Comparison of ENCODE assay signal across 16 mouse cellular contexts in genomic region chr1:191639200-191639807, GRCm38 (mm10).
DNase-seq lines count a peak whose midpoint lies in the region; ATAC-seq and TF ChIP-seq lines count a peak whose summit lies in the region.
"Had no signal": no experiment of that assay in that cellular context is flagged by ENCODE, and none has a peak within 500 bp of the region (broad histone marks: within the 10 kb centered on the region; RNA-seq: fewer than 3 reads in every experiment).

No protein-coding gene starts in this region.

- intact Hi-C loops in left cerebral cortex, postnatal 4 days (cut with DNase I) = no loop called here
- intact Hi-C loops in heart, postnatal 10 days (cut with DNase I) = no loop called here

- no peak for TF ChIP-seq CTCF in intestine, postnatal 0 days (IDR thresholded peaks at IDR 0.05; ENCODE audit: low read depth)

- no peak overlapping the region for H3K4me2 ChIP-seq in intestine, postnatal 0 days (replicated peaks; ENCODE audit: low read depth)
- H3K4me2 ChIP-seq in liver, embryonic 16.5 days (ENCODE audit: low read depth, low read length) = no peak overlapping the region
- H3K4me2 ChIP-seq: heart, embryonic 13.5 days; stomach, embryonic 15.5 days had no signal

- no peaks in the 10 kb centered on the region for H3K27me3 ChIP-seq in intestine, postnatal 0 days (replicated peaks; ENCODE audit: control insufficient read depth, insufficient read depth, low read length)
- H3K27me3 ChIP-seq in liver, embryonic 16.5 days (ENCODE audit: control insufficient read depth, insufficient read depth, low read depth, low read length) = no peaks in the 10 kb centered on the region
- H3K27me3 ChIP-seq: heart, embryonic 13.5 days; Patski; stomach, embryonic 15.5 days had no signal

- no peak overlapping the region for H3K9ac ChIP-seq in intestine, postnatal 0 days (ENCODE audit: low read depth, low read length)
- no peak overlapping the region for H3K9ac ChIP-seq in liver, embryonic 16.5 days (ENCODE audit: low read depth, low read length)
- H3K9ac ChIP-seq: heart, embryonic 13.5 days; stomach, embryonic 15.5 days had no signal

- 63% methylated on average over 3 of the region's 3 CpGs for WGBS in intestine, postnatal 0 days
- WGBS in liver, embryonic 16.5 days (ENCODE audit: insufficient replicate concordance) = 65% methylated on average over 3 of the region's 3 CpGs

- H3K4me3 ChIP-seq in intestine, postnatal 0 days (ENCODE audit: low read depth, low read length) = no peak overlapping the region
- no peak overlapping the region for H3K4me3 ChIP-seq in liver, embryonic 16.5 days (ENCODE audit: low read depth, low read length)
- H3K4me3 ChIP-seq: heart, embryonic 13.5 days; stomach, embryonic 15.5 days had no signal

- ATAC-seq in intestine, postnatal 0 days = peak; percentile 60
- ATAC-seq in liver, embryonic 16.5 days (ENCODE audit: low read depth) = no peak
- no peak for ATAC-seq in monocyte, adult 5-6 weeks (replicated peaks; ENCODE audit: insufficient number of reproducible peaks, low FRiP score, low TSS enrichment, poor library complexity, severe bottlenecking)
- ATAC-seq: activated CD4-positive, CD25-positive, alpha-beta regulatory T cell, adult 4 months; hindbrain, embryonic 16.5 days; Patski had no signal

- no peaks in the 10 kb centered on the region for H3K36me3 ChIP-seq in intestine, postnatal 0 days (ENCODE audit: control insufficient read depth, insufficient read depth)
- no peaks in the 10 kb centered on the region for H3K36me3 ChIP-seq in liver, embryonic 16.5 days (ENCODE audit: control insufficient read depth, insufficient read depth)
- H3K36me3 ChIP-seq: heart, embryonic 13.5 days; stomach, embryonic 15.5 days had no signal

- no peaks in the 10 kb centered on the region for H3K4me1 ChIP-seq in intestine, postnatal 0 days (replicated peaks; ENCODE audit: control insufficient read depth, insufficient read depth, low read length)
- H3K4me1 ChIP-seq in liver, embryonic 16.5 days (ENCODE audit: control insufficient read depth, low read depth, low read length) = no peaks in the 10 kb centered on the region; the same call in 1 of the 2 replicates
- H3K4me1 ChIP-seq: stomach, embryonic 15.5 days had no signal

- peak overlapping the region; percentile 88 for H3K27ac ChIP-seq in intestine, postnatal 0 days (ENCODE audit: low read depth, low read length)
- peak overlapping the region; percentile 59; the same call in 1 of the 2 replicates for H3K27ac ChIP-seq in liver, embryonic 16.5 days (ENCODE audit: low read length)
- H3K27ac ChIP-seq: heart, embryonic 13.5 days; stomach, embryonic 15.5 days had no signal

- H3K9me3 ChIP-seq in intestine, postnatal 0 days (ENCODE audit: control insufficient read depth) = no peaks in the 10 kb centered on the region
- no peaks in the 10 kb centered on the region for H3K9me3 ChIP-seq in liver, embryonic 16.5 days (replicated peaks; ENCODE audit: control insufficient read depth, low read length)
- H3K9me3 ChIP-seq: heart, embryonic 13.5 days; stomach, embryonic 15.5 days had no signal

- DNase-seq in left cerebral cortex, adult 18-20 months (ENCODE audit: low spot score in 2 of 2) = peak; percentile 45 to 57
- no peak for DNase-seq in left cerebral cortex, postnatal 4 days
- peak; percentile 77 for DNase-seq in brain, adult 2 months (ENCODE audit: low read depth, low spot score)
- no peak for DNase-seq in heart, postnatal 10 days
- DNase-seq: adrenal gland, postnatal 36 days; cerebellum, adult 9-10 months; heart, postnatal 4 days; lung, postnatal 14 days had no signal

Comparison
In these comparisons a context has a peak if more than half of its experiments do, and no peak if none do; other contexts are left out.
1. DNase-seq: peak in left cerebral cortex, adult 18-20 months (2 of 2) and brain, adult 2 months (single experiment); none in left cerebral cortex, postnatal 4 days (single experiment) and heart, postnatal 10 days (0 of 2).